Mouse (Mus musculus) urinary bladder, postnatal 14 days (tissue): ENCODE results near the gene Vmn1r124.
"Not testable (repeated sequence)": the region's sequence is repeated elsewhere in the genome, so short reads cannot be mapped to it uniquely, and the experiment has no call there.

Experiments used
- DNase-seq: peaks from one replicate; pipeline ENCODE4 v3.0.0; 2021; ENCODE audit warnings: low spot score

The Vmn1r124 gene

GRCm38 (mm10) chr7:21260517-21260916 lies at the start of gene Vmn1r124:
TSS of gene Vmn1r124 (minus strand) at chr7:21260617.
- DNase-seq: not testable (repeated sequence)

GRCm38 (mm10) chr7:21301367-21301766 lies 41.0 kb upstream of the Vmn1r124 start, which contains the start of gene Vmn1r126:
TSS of gene Vmn1r126 (minus strand) at chr7:21301467.
- not testable (repeated sequence) for DNase-seq

GRCm38 (mm10) chr7:21271879-21272278 lies 11.5 kb upstream of the Vmn1r124 start, which contains the start of gene Vmn1r125:
TSS of gene Vmn1r125 (plus strand) at chr7:21272179.
- DNase-seq: not testable (repeated sequence)
